Mouse (Mus musculus): ENCODE measurements at regions not wholly inside any gene's neighbourhood (a gene's known extent, or its start where the extent isn't known, plus 50 kb on each side); places are given as distances from the start of the nearest gene placed in this dataset.

- Histone ChIP-seq H3K4me3 (replicated peaks; ENCODE audit: low read length) (no peak overlapping the region), H3K9me3 (ENCODE audit: control insufficient read depth, low read length) (0 out of 2 replicates have a peak, but pooled peaks cover 3% of the 10 kb centered on the region), H3K4me2 (ENCODE audit: low read length) (no peak overlapping the region), H3K4me1 (replicated peaks; ENCODE audit: control insufficient read depth, insufficient read depth, low read length) (no peaks in the 10 kb centered on the region), H3K9ac (replicated peaks; ENCODE audit: low read depth, low read length) (no peak overlapping the region), H3K27me3 (replicated peaks; ENCODE audit: control insufficient read depth, insufficient read depth, low read length) (no peaks in the 10 kb centered on the region), H3K36me3 (ENCODE audit: control insufficient read depth, insufficient read depth) (no peaks in the 10 kb centered on the region), H3K27ac (ENCODE audit: low read length) (no peak overlapping the region)
- WGBS: 71% methylated on average over 2 of the region's 2 CpGs
- ATAC-seq: no peak
Measured at GRCm38 (mm10) chr10:19177414-19177813, 162.0 kb upstream of the Tnfaip3 start.

DNA sequence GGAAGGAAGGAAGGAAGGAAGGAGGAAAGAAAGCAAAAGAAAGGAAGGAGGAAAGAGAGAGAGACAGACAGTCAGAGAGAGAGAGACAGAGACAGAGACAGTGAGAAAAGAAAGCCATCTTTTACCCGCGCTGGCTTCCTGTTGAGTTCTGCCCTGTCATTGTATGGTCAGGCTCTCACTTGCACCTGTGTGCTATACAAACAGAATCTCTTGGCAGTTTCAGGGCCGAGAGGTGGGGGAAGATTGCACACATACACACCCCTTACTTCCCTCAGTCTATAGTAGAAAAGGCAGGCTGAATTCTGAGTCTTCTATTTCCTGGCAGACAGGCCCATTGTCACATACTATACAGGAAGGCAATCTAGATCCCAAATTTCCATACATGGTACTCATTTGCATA, 160.8 kb upstream of the Tnfaip3 start:
- Histone ChIP-seq H3K27me3 (replicated peaks; ENCODE audit: control insufficient read depth, insufficient read depth, low read length) (no peaks in the 10 kb centered on the region), H3K9ac (replicated peaks; ENCODE audit: low read depth, low read length) (no peak overlapping the region), H3K4me2 (ENCODE audit: low read length) (no peak overlapping the region), H3K27ac (ENCODE audit: low read length) (no peak overlapping the region), H3K9me3 (ENCODE audit: control insufficient read depth, low read length) (0 out of 2 replicates have a peak, but pooled peaks cover 3% of the 10 kb centered on the region), H3K4me1 (replicated peaks; ENCODE audit: control insufficient read depth, insufficient read depth, low read length) (no peaks in the 10 kb centered on the region), H3K36me3 (ENCODE audit: control insufficient read depth, insufficient read depth) (no peaks in the 10 kb centered on the region), H3K4me3 (replicated peaks; ENCODE audit: low read length) (no peak overlapping the region)
- no peak for ATAC-seq
- 83% methylated on average over 3 of the region's 3 CpGs for whole genome bisulfite sequencing

GRCm38 (mm10) chr10:19171834-19172233, 156.4 kb upstream of the Tnfaip3 start:
- no peak overlapping the region for H3K9ac ChIP-seq (replicated peaks; ENCODE audit: low read depth, low read length)
- 81% methylated on average over 3 of the region's 3 CpGs for WGBS
- no peaks in the 10 kb centered on the region for H3K36me3 ChIP-seq (ENCODE audit: control insufficient read depth, insufficient read depth)
- H3K27ac ChIP-seq (ENCODE audit: low read length): no peak overlapping the region
- H3K27me3 ChIP-seq (replicated peaks; ENCODE audit: control insufficient read depth, insufficient read depth, low read length): no peaks in the 10 kb centered on the region
- 0 out of 2 replicates have a peak, but pooled peaks cover 3% of the 10 kb centered on the region for H3K9me3 ChIP-seq (ENCODE audit: control insufficient read depth, low read length)
- H3K4me2 ChIP-seq (ENCODE audit: low read length): no peak overlapping the region
- no peak for ATAC-seq
- no peak overlapping the region for H3K4me3 ChIP-seq (replicated peaks; ENCODE audit: low read length)
- peaks cover 2% of the 10 kb centered on the region; the same call in 1 of the 2 replicates for H3K4me1 ChIP-seq (replicated peaks; ENCODE audit: control insufficient read depth, insufficient read depth, low read length)

- WGBS: 67% methylated on average over 4 of the region's 4 CpGs
- Histone ChIP-seq H3K4me3 (replicated peaks; ENCODE audit: low read length) (no peak overlapping the region), H3K9ac (replicated peaks; ENCODE audit: low read depth, low read length) (no peak overlapping the region), H3K4me2 (ENCODE audit: low read length) (no peak overlapping the region), H3K9me3 (ENCODE audit: control insufficient read depth, low read length) (0 out of 2 replicates have a peak, but pooled peaks cover 3% of the 10 kb centered on the region), H3K36me3 (ENCODE audit: control insufficient read depth, insufficient read depth) (no peaks in the 10 kb centered on the region), H3K27me3 (replicated peaks; ENCODE audit: control insufficient read depth, insufficient read depth, low read length) (no peaks in the 10 kb centered on the region), H3K27ac (ENCODE audit: low read length) (no peak overlapping the region), H3K4me1 (replicated peaks; ENCODE audit: control insufficient read depth, insufficient read depth, low read length) (peaks cover 2% of the 10 kb centered on the region; the same call in 1 of the 2 replicates)
- no peak for ATAC-seq
Measured at GRCm38 (mm10) chr10:19170596-19170995, 155.1 kb upstream of the Tnfaip3 start.

GRCm38 (mm10) chr10:19169272-19169671, 153.8 kb upstream of the Tnfaip3 start:
- no peaks in the 10 kb centered on the region for H3K27me3 ChIP-seq (replicated peaks; ENCODE audit: control insufficient read depth, insufficient read depth, low read length)
- WGBS: 87% methylated on average over 2 of the region's 2 CpGs
- no peak overlapping the region for H3K9ac ChIP-seq (replicated peaks; ENCODE audit: low read depth, low read length)
- no peak overlapping the region for H3K27ac ChIP-seq (ENCODE audit: low read length)
- no peak overlapping the region for H3K4me2 ChIP-seq (ENCODE audit: low read length)
- H3K4me3 ChIP-seq (replicated peaks; ENCODE audit: low read length): no peak overlapping the region
- H3K9me3 ChIP-seq (ENCODE audit: control insufficient read depth, low read length): no peaks in the 10 kb centered on the region
- peaks cover 2% of the 10 kb centered on the region; the same call in 1 of the 2 replicates for H3K4me1 ChIP-seq (replicated peaks; ENCODE audit: control insufficient read depth, insufficient read depth, low read length)
- no peak for ATAC-seq
- no peaks in the 10 kb centered on the region for H3K36me3 ChIP-seq (ENCODE audit: control insufficient read depth, insufficient read depth)

- no peaks in the 10 kb centered on the region for H3K9me3 ChIP-seq (ENCODE audit: control insufficient read depth, low read length)
- no peak overlapping the region for H3K4me2 ChIP-seq (ENCODE audit: low read length)
- H3K27me3 ChIP-seq (replicated peaks; ENCODE audit: control insufficient read depth, insufficient read depth, low read length): no peaks in the 10 kb centered on the region
- H3K9ac ChIP-seq (replicated peaks; ENCODE audit: low read depth, low read length): no peak overlapping the region
- no peak overlapping the region for H3K27ac ChIP-seq (ENCODE audit: low read length)
- no peak overlapping the region for H3K4me3 ChIP-seq (replicated peaks; ENCODE audit: low read length)
- 90% methylated on average over 5 of the region's 5 CpGs for WGBS
- ATAC-seq: no peak
- peaks cover 2% of the 10 kb centered on the region; the same call in 1 of the 2 replicates for H3K4me1 ChIP-seq (replicated peaks; ENCODE audit: control insufficient read depth, insufficient read depth, low read length)
- H3K36me3 ChIP-seq (ENCODE audit: control insufficient read depth, insufficient read depth): no peaks in the 10 kb centered on the region
Measured at GRCm38 (mm10) chr10:19168362-19168761, 152.9 kb upstream of the Tnfaip3 start.

- no peak overlapping the region for H3K4me2 ChIP-seq (ENCODE audit: low read length)
- whole genome bisulfite sequencing: 35% methylated on average over 8 of the region's 8 CpGs
- H3K4me3 ChIP-seq (replicated peaks; ENCODE audit: low read length): no peak overlapping the region
Measured at GRCm38 (mm10) chr10:19167641-19168271, 152.3 kb upstream of the Tnfaip3 start.

GRCm38 (mm10) chr10:19167101-19167500, 151.6 kb upstream of the Tnfaip3 start:
- Histone ChIP-seq H3K9me3 (ENCODE audit: control insufficient read depth, low read length) (no peaks in the 10 kb centered on the region), H3K4me3 (replicated peaks; ENCODE audit: low read length) (no peak overlapping the region), H3K27me3 (replicated peaks; ENCODE audit: control insufficient read depth, insufficient read depth, low read length) (no peaks in the 10 kb centered on the region), H3K9ac (replicated peaks; ENCODE audit: low read depth, low read length) (no peak overlapping the region), H3K27ac (ENCODE audit: low read length) (no peak overlapping the region), H3K4me2 (ENCODE audit: low read length) (no peak overlapping the region), H3K36me3 (ENCODE audit: control insufficient read depth, insufficient read depth) (no peaks in the 10 kb centered on the region), H3K4me1 (replicated peaks; ENCODE audit: control insufficient read depth, insufficient read depth, low read length) (peaks cover 2% of the 10 kb centered on the region; the same call in 1 of the 2 replicates)
- no peak for ATAC-seq
- 78% methylated on average over 7 of the region's 7 CpGs for WGBS

More at GRCm38 (mm10) chr10:19167641-19168271, 152.3 kb upstream of the Tnfaip3 start:
- no peak for ATAC-seq
- Histone ChIP-seq H3K36me3 (ENCODE audit: control insufficient read depth, insufficient read depth) (no peaks in the 10 kb centered on the region), H3K27ac (ENCODE audit: low read length) (no peak overlapping the region), H3K9me3 (ENCODE audit: control insufficient read depth, low read length) (no peaks in the 10 kb centered on the region), H3K27me3 (replicated peaks; ENCODE audit: control insufficient read depth, insufficient read depth, low read length) (no peaks in the 10 kb centered on the region), H3K4me1 (replicated peaks; ENCODE audit: control insufficient read depth, insufficient read depth, low read length) (peaks cover 2% of the 10 kb centered on the region; the same call in 1 of the 2 replicates), H3K9ac (replicated peaks; ENCODE audit: low read depth, low read length) (no peak overlapping the region)

- no peak overlapping the region for H3K4me3 ChIP-seq (replicated peaks; ENCODE audit: low read length)
- H3K4me1 ChIP-seq (replicated peaks; ENCODE audit: control insufficient read depth, insufficient read depth, low read length): no peaks in the 10 kb centered on the region
- H3K27ac ChIP-seq (ENCODE audit: low read length): no peak overlapping the region
- no peaks in the 10 kb centered on the region for H3K36me3 ChIP-seq (ENCODE audit: control insufficient read depth, insufficient read depth)
- H3K27me3 ChIP-seq (replicated peaks; ENCODE audit: control insufficient read depth, insufficient read depth, low read length): no peaks in the 10 kb centered on the region
- 94% methylated on average over 2 of the region's 2 CpGs for WGBS
- no peak for ATAC-seq
- H3K9ac ChIP-seq (replicated peaks; ENCODE audit: low read depth, low read length): no peak overlapping the region
- no peaks in the 10 kb centered on the region for H3K9me3 ChIP-seq (ENCODE audit: control insufficient read depth, low read length)
- H3K4me2 ChIP-seq (ENCODE audit: low read length): no peak overlapping the region
Measured at GRCm38 (mm10) chr10:19162104-19162503, 146.6 kb upstream of the Tnfaip3 start.
